Mouse (Mus musculus): ENCODE results near the gene Anapc15-ps.

- TF ChIP-seq CTCF (IDR thresholded peaks at IDR 0.05; ENCODE audit: low read depth, low read length) (no peak), POLR2A (IDR thresholded peaks at IDR 0.05; ENCODE audit: borderline replicate concordance, low read depth, low read length) (no peak)
Measured at GRCm38 (mm10) chr10:95641335-95641734, 31.9 kb downstream of the Anapc15-ps start.
